Mouse (Mus musculus): ENCODE data around the gene Wfdc15a.
A peak's percentile ranks its signal among the peaks of the same experiment; 100 is the strongest.

Gene Wfdc15a

DNA sequence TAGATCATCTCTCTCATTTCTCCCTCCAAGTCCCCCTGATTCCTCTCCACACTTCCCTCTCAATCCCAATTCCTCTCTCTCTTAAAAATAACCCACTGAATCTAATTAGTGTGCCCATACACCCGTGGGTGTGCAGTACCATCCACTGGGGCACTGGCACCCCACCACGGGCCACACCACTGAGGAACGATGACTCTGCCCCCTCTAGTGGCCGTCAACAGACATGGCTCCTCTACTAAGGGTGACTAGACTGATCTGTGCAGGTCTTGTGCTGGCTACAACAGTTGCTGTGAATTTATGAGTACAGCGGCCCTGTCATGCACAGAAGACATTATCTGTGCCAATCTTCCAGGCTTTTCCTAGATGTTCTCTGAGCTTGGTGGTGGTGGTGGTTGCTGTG lies 11.2 kb downstream of the Wfdc15a start:
- peak; percentile 65 for DNase-seq (ENCODE audit: low read depth, low spot score)
- no peaks in the 10 kb centered on the region for H3K27me3 ChIP-seq (ENCODE audit: control insufficient read depth, insufficient read depth, low read length, poor library complexity, severe bottlenecking)
- no peaks in the 10 kb centered on the region for H3K36me3 ChIP-seq (ENCODE audit: control insufficient read depth, insufficient read depth, low read length, poor library complexity, severe bottlenecking)

DNA sequence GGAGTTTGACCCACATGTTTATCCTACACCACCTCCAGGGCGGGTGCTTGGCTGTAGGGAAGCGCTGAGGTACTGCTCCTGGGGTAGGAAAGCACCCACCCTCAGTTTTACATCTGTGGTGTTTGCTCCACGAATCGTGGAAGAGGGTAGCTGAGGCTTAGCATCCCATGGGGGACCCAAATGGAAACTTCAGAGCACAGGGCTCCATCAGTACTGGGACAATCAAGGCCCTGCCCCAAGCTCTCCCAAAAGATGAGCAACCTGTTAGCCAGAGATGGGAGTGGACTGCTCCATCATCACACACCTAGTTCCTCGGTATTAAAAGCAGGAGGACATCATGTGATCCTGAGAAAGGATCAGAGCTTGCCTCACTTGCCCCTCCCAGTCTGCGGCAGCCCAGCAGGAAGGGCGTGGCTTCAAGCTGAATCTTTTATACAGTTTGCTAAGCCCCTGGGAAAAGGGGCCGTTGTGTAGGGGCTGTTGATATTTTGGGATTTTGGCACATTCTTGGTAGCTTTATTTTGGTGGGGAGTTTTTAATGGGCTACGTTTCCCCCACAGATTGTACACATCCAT lies 15.7 kb downstream of the Wfdc15a start:
- peak; percentile 14 for DNase-seq (ENCODE audit: low read depth, low spot score)
- H3K36me3 ChIP-seq (ENCODE audit: control insufficient read depth, insufficient read depth, low read length, poor library complexity, severe bottlenecking) = no peaks in the 10 kb centered on the region
- H3K27me3 ChIP-seq (ENCODE audit: control insufficient read depth, insufficient read depth, low read length, poor library complexity, severe bottlenecking) = no peaks in the 10 kb centered on the region

DNA sequence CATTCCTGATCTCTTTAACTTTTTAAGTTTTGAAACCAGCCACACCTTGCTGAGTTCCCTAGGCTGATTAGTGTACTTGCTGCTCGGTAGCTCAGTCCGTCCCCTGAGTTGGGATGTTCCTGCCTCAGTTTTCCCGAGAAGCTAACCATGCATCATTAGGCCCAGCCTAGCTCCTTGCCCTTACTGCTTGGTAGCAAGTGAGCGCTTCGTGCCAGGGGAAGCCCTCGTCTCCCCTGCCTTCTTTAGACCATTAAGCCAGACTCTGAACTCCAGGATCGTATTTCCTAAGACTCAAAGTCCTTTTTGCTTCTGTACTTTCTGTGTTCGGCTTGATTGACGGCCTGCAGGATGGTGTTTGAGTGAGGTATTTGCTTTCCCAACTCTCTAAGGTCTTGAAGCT lies 16.6 kb downstream of the Wfdc15a start:
- no peaks in the 10 kb centered on the region for H3K27me3 ChIP-seq (ENCODE audit: control insufficient read depth, insufficient read depth, low read length, poor library complexity, severe bottlenecking)
- no peak for DNase-seq (ENCODE audit: low read depth, low spot score)

DNA sequence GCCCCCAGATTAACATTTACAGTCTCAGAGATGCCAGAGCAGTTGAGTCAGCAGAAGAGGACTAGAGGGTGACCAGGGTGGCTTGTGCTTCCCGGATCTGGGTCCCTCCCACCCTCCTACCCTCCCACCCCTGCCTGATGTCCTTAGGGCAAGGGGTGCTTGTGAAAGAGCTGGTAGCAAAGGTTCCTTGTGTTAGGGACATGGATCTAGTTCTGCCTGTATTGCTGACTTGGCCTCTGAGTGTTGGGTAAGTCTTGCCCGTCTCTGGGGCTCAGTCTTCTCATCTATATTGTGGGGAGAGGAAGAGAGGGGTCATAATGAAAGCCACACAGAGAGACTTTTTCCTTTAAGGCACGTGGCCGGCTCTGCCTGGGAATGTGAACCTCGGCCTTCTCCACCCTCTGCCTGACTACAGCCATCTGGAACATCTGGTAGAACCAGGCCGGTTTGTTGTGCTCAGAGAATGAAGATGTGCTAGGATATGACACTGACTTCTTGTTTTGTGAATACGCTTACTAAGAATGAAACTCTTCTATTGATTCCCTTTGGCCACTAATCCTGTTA lies 17.2 kb downstream of the Wfdc15a start, which contains the start of gene Wfdc5:
Wfdc5 (minus strand) TSS at position 51 of the 564 bp plus-strand sequence.
- no peaks in the 10 kb centered on the region for H3K36me3 ChIP-seq (ENCODE audit: control insufficient read depth, insufficient read depth, low read length, poor library complexity, severe bottlenecking)
- no peak for DNase-seq (ENCODE audit: low read depth, low spot score)
- no peaks in the 10 kb centered on the region for H3K27me3 ChIP-seq (ENCODE audit: control insufficient read depth, insufficient read depth, low read length, poor library complexity, severe bottlenecking)

More for the DNA sequence above, 16.6 kb downstream of the Wfdc15a start:
- no peaks in the 10 kb centered on the region for H3K36me3 ChIP-seq (ENCODE audit: control insufficient read depth, insufficient read depth, low read length, poor library complexity, severe bottlenecking)

DNA sequence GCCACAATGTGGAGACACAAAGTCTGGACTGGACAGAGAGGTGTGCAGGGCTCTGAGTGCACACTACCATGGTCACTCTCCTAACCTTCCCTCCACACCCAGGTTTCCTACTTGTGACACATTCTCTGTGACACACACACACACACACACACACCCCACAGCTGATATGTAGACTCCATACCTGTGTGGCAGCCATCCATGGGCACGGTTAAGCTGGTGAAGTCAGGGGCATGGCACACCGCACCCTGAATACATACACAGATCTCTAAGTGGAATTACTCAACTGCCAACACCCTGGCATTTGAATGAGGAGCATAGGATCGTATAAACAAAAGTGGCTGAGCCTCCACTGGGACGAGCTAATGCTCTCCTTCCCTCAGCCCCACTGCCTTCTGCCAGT lies 19.2 kb downstream of the Wfdc15a start:
- Histone ChIP-seq H3K36me3 (ENCODE audit: control insufficient read depth, insufficient read depth, low read length, poor library complexity, severe bottlenecking) (no peaks in the 10 kb centered on the region), H3K27me3 (ENCODE audit: control insufficient read depth, insufficient read depth, low read length, poor library complexity, severe bottlenecking) (no peaks in the 10 kb centered on the region)
- DNase-seq (ENCODE audit: low read depth, low spot score) = no peak

GRCm38 (mm10) chr2:164180124-164180523 lies 19.8 kb downstream of the Wfdc15a start:
- peak; percentile 74 for DNase-seq (ENCODE audit: low read depth, low spot score)
- Histone ChIP-seq H3K36me3 (ENCODE audit: control insufficient read depth, insufficient read depth, low read length, poor library complexity, severe bottlenecking) (no peaks in the 10 kb centered on the region), H3K27me3 (ENCODE audit: control insufficient read depth, insufficient read depth, low read length, poor library complexity, severe bottlenecking) (no peaks in the 10 kb centered on the region)

- DNase-seq (ENCODE audit: low read depth, low spot score) = no peak
- Histone ChIP-seq H3K27me3 (ENCODE audit: control insufficient read depth, insufficient read depth, low read length, poor library complexity, severe bottlenecking) (no peaks in the 10 kb centered on the region), H3K36me3 (ENCODE audit: control insufficient read depth, insufficient read depth, low read length, poor library complexity, severe bottlenecking) (no peaks in the 10 kb centered on the region)
Measured at GRCm38 (mm10) chr2:164177831-164178230, 22.1 kb downstream of the Wfdc15a start.

DNA sequence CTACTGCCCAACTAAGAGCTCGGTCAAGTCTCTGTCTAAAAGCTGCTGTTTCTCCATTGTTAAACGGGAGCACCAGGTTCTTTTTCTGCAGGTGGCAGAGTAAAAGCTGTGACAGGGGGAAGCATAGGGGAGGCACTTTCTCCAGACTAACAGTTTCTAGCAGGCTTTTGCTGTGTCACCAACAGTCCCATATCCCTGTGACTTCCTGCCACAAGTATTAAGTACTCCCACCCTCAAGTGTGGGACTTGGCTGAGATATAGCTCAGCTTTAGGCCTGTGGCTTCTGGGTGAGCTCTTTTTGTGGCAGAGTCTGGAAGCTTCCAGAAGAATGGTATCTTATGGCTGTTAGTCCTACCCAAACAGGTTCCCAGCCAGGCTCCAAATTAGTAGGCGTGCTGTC lies 24.1 kb downstream of the Wfdc15a start:
- H3K36me3 ChIP-seq (ENCODE audit: control insufficient read depth, insufficient read depth, low read length, poor library complexity, severe bottlenecking) = no peaks in the 10 kb centered on the region
- DNase-seq (ENCODE audit: low read depth, low spot score) = no peak
- H3K27me3 ChIP-seq (ENCODE audit: control insufficient read depth, insufficient read depth, low read length, poor library complexity, severe bottlenecking) = no peaks in the 10 kb centered on the region

GRCm38 (mm10) chr2:164174649-164175395 lies 25.1 kb downstream of the Wfdc15a start:
- Histone ChIP-seq H3K36me3 (ENCODE audit: control insufficient read depth, insufficient read depth, low read length, poor library complexity, severe bottlenecking) (no peaks in the 10 kb centered on the region), H3K27me3 (ENCODE audit: control insufficient read depth, insufficient read depth, low read length, poor library complexity, severe bottlenecking) (no peaks in the 10 kb centered on the region)
- DNase-seq (ENCODE audit: low read depth, low spot score) = no peak

DNA sequence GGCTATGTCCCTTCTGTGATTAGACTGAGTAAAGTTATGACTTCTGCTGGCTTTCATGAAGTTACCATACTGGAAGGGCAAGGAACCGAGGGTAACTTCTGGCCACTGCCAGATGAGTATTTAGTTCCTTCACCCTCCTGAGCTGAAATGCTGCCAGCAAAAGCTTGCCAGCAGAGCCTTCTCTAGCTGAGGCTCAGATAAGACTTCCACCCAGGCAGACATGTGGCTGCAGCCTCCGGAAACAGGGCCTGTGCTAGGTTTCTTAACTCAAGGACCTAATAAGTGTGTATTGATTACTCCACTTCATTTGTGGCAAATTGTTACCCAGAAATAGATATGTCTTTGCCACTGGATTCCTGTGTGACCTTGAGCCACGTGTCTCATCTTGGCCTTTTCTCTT lies 26.5 kb downstream of the Wfdc15a start:
- no peaks in the 10 kb centered on the region for H3K36me3 ChIP-seq (ENCODE audit: control insufficient read depth, insufficient read depth, low read length, poor library complexity, severe bottlenecking)
- no peak for DNase-seq (ENCODE audit: low read depth, low spot score)
- no peaks in the 10 kb centered on the region for H3K27me3 ChIP-seq (ENCODE audit: control insufficient read depth, insufficient read depth, low read length, poor library complexity, severe bottlenecking)

- Histone ChIP-seq H3K36me3 (ENCODE audit: control insufficient read depth, insufficient read depth, low read length, poor library complexity, severe bottlenecking) (no peaks in the 10 kb centered on the region), H3K27me3 (ENCODE audit: control insufficient read depth, insufficient read depth, low read length, poor library complexity, severe bottlenecking) (no peaks in the 10 kb centered on the region)
- no peak for DNase-seq (ENCODE audit: low read depth, low spot score)
Measured at GRCm38 (mm10) chr2:164170902-164171301, 29.0 kb downstream of the Wfdc15a start, which contains the start of gene Kcns1. Gene Kcns1, minus strand, starts transcription at chr2:164171113.

GRCm38 (mm10) chr2:164170326-164170725 lies 29.6 kb downstream of the Wfdc15a start:
- H3K36me3 ChIP-seq (ENCODE audit: control insufficient read depth, insufficient read depth, low read length, poor library complexity, severe bottlenecking) = no peaks in the 10 kb centered on the region
- H3K27me3 ChIP-seq (ENCODE audit: control insufficient read depth, insufficient read depth, low read length, poor library complexity, severe bottlenecking) = no peaks in the 10 kb centered on the region
- DNase-seq (ENCODE audit: low read depth, low spot score) = peak; percentile 40

DNA sequence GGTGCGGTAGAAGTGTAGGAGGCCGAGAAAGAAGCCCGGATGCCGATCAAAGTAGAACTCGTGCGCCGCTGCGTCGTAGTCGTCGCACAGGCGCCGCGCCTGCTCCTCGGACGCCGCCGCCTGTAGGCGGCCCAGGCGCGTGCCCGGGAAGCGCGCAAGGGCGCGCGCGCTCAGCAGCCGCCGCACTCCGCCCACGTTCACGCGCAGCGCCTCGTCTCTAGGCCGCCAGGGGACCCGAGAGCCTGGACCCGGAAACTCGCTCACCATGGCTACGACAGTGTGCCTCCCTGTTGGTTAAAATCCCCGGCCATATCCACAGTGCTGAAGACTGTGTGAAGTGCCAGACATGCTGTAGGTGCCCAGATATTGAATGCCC lies 31.4 kb downstream of the Wfdc15a start:
- peak; percentile 65 for DNase-seq (ENCODE audit: low read depth, low spot score)
- Histone ChIP-seq H3K36me3 (ENCODE audit: control insufficient read depth, insufficient read depth, low read length, poor library complexity, severe bottlenecking) (no peaks in the 10 kb centered on the region), H3K27me3 (ENCODE audit: control insufficient read depth, insufficient read depth, low read length, poor library complexity, severe bottlenecking) (no peaks in the 10 kb centered on the region)

GRCm38 (mm10) chr2:164167752-164168570 lies 32.0 kb downstream of the Wfdc15a start:
- Histone ChIP-seq H3K27me3 (ENCODE audit: control insufficient read depth, insufficient read depth, low read length, poor library complexity, severe bottlenecking) (no peaks in the 10 kb centered on the region), H3K36me3 (ENCODE audit: control insufficient read depth, insufficient read depth, low read length, poor library complexity, severe bottlenecking) (no peaks in the 10 kb centered on the region)
- DNase-seq (ENCODE audit: low read depth, low spot score) = no peak

- H3K27me3 ChIP-seq (ENCODE audit: control insufficient read depth, insufficient read depth, low read length, poor library complexity, severe bottlenecking) = no peaks in the 10 kb centered on the region
- no peak for DNase-seq (ENCODE audit: low read depth, low spot score)
- no peaks in the 10 kb centered on the region for H3K36me3 ChIP-seq (ENCODE audit: control insufficient read depth, insufficient read depth, low read length, poor library complexity, severe bottlenecking)
Measured at GRCm38 (mm10) chr2:164164941-164165340, 35.0 kb downstream of the Wfdc15a start.

Data from splenic B cell, adult 2 months (primary cell).